Mouse (Mus musculus) limb, embryonic 12.5 days (tissue): Measurements from ENCODE around the gene Cetn3. TPM values are rescaled to one million over a fixed set of nuclear protein-coding genes. Genes with fewer than 3 reads are reported as not detected.

Experiments
- ATAC-seq: fragments of 200-750 bp; cut with Nextera tagmentation; 2 replicates; pipeline ENCODE4 v1.8.0; 2017; ENCODE audit warnings: low read depth, moderate TSS enrichment; ENCODE audit not compliant: insufficient number of reproducible peaks, insufficient read depth, low FRiP score, low TSS enrichment
- H3K27ac ChIP-seq: fragments of 300-500 bp; sonication (generic); 2 replicates; pipeline ENCODE4 v1.5.1; 2016; ENCODE audit warnings: mild to moderate bottlenecking, moderate library complexity
- H3K27me3 ChIP-seq: fragments of 300-500 bp; sonication (generic); 2 replicates; pipeline ENCODE4 v1.6.1; 2016; ENCODE audit warnings: mild to moderate bottlenecking, moderate library complexity
- H3K36me3 ChIP-seq: fragments of 300-500 bp; sonication (generic); 2 replicates; pipeline ENCODE4 v1.6.1; 2016; ENCODE audit warnings: mild to moderate bottlenecking, moderate library complexity
- H3K4me1 ChIP-seq: fragments of 300-500 bp; sonication (generic); replicated peaks from 2 replicates; pipeline ENCODE4 v1.6.1; 2016
- H3K4me2 ChIP-seq: fragments of 300-500 bp; sonication (generic); 2 replicates; pipeline ENCODE4 v1.6.1; 2016; ENCODE audit warnings: mild to moderate bottlenecking, moderate library complexity
- H3K4me3 ChIP-seq: fragments of 300-500 bp; sonication (generic); replicated peaks from 2 replicates; pipeline ENCODE4 v1.5.1; 2016; ENCODE audit warnings: mild to moderate bottlenecking
- H3K9ac ChIP-seq: fragments of 300-500 bp; sonication (generic); replicated peaks from 2 replicates; pipeline ENCODE4 v1.6.1; 2016; ENCODE audit warnings: mild to moderate bottlenecking, moderate library complexity
- H3K9me3 ChIP-seq: fragments of 300-500 bp; sonication (generic); 2 replicates; pipeline ENCODE4 v1.6.1; 2016; ENCODE audit warnings: mild to moderate bottlenecking, moderate library complexity
- WGBS: fragments of 180-500 bp; shearing (Covaris S2); methylation state at CpG from one replicate; pipeline ENCODE4 v1.1.7; 2016; 5-methylcytosine and 5-hydroxymethylcytosine counted together
- polyA plus RNA-seq: library from polyadenylated mRNA; unstranded; fragments of >200 nt; fragmentation: Nextera tagmentation; extraction: Ambion mirVana; gene quantifications from 2 replicates; pipeline ENCODE4 v1.2.1, GENCODE M21; 2016

Gene Cetn3
- polyA plus RNA-seq, 1 experiment from 2014 or later, result 225 TPM

- 87% methylated on average over 7 of the region's 7 CpGs for WGBS
- no peak for ATAC-seq
- H3K27me3 ChIP-seq, result no peaks in the 10 kb centered on the region
Observed at GRCm38 (mm10) chr13:81767038-81767659, 15.7 kb upstream of the Cetn3 start.

GRCm38 (mm10) chr13:81776217-81776616 lies 6.7 kb upstream of the Cetn3 start:
- Histone ChIP-seq H3K4me1 (no peaks in the 10 kb centered on the region), H3K9ac (no peak overlapping the region), H3K4me3 (no peak overlapping the region), H3K36me3 (no peaks in the 10 kb centered on the region), H3K27ac (no peak overlapping the region), H3K9me3 (no peaks in the 10 kb centered on the region), H3K4me2 (no peak overlapping the region), H3K27me3 (no peaks in the 10 kb centered on the region)
- no peak for ATAC-seq
- 87% methylated on average over 3 of the region's 3 CpGs for WGBS

More at GRCm38 (mm10) chr13:81767038-81767659, 15.7 kb upstream of the Cetn3 start:
- Histone ChIP-seq H3K4me2 (no peak overlapping the region), H3K9ac (no peak overlapping the region), H3K4me1 (no peaks in the 10 kb centered on the region; the same call in 1 of the 2 replicates), H3K9me3 (no peaks in the 10 kb centered on the region), H3K36me3 (no peaks in the 10 kb centered on the region), H3K4me3 (no peak overlapping the region), H3K27ac (no peak overlapping the region)

- 30% methylated on average over 9 of the region's 9 CpGs for WGBS
- peak overlapping the region; percentile 98 for H3K27ac ChIP-seq
- ATAC-seq, result no peak
Observed at GRCm38 (mm10) chr13:81782475-81782874, 402 bp upstream of the Cetn3 start.

GRCm38 (mm10) chr13:81783405-81784342 lies 797 bp downstream of the Cetn3 start:
- Histone ChIP-seq H3K9me3 (no peaks in the 10 kb centered on the region), H3K4me3 (peak overlapping the region; percentile 70), H3K4me1 (peaks cover 11% of the 10 kb centered on the region; the same call in 1 of the 2 replicates), H3K4me2 (peak overlapping the region; percentile 64), H3K36me3 (peaks cover 25% of the 10 kb centered on the region), H3K27me3 (no peaks in the 10 kb centered on the region), H3K27ac (peak overlapping the region; percentile 98), H3K9ac (peak overlapping the region; percentile 84)
- under 1% methylated on average over 62 of the region's 62 CpGs for WGBS
- ATAC-seq, result peak; percentile 99

More at GRCm38 (mm10) chr13:81782475-81782874, 402 bp upstream of the Cetn3 start:
- peaks cover 16% of the 10 kb centered on the region for H3K36me3 ChIP-seq
- peak overlapping the region; percentile 64 for H3K4me2 ChIP-seq
- H3K9ac ChIP-seq, result peak overlapping the region; percentile 84
- H3K4me3 ChIP-seq, result peak overlapping the region; percentile 70
- no peaks in the 10 kb centered on the region for H3K27me3 ChIP-seq
- peaks cover 11% of the 10 kb centered on the region; the same call in 1 of the 2 replicates for H3K4me1 ChIP-seq
- no peaks in the 10 kb centered on the region for H3K9me3 ChIP-seq

GRCm38 (mm10) chr13:81785766-81786480 lies 3.0 kb downstream of the Cetn3 start:
- peaks cover 11% of the 10 kb centered on the region; the same call in 1 of the 2 replicates for H3K4me1 ChIP-seq
- no peak overlapping the region for H3K9ac ChIP-seq
- WGBS, result 81% methylated on average over 11 of the region's 11 CpGs
- H3K27ac ChIP-seq, result no peak overlapping the region
- no peaks in the 10 kb centered on the region for H3K27me3 ChIP-seq
- H3K36me3 ChIP-seq, result peaks cover 40% of the 10 kb centered on the region
- H3K4me2 ChIP-seq, result no peak overlapping the region
- H3K9me3 ChIP-seq, result no peaks in the 10 kb centered on the region
- H3K4me3 ChIP-seq, result no peak overlapping the region
- no peak for ATAC-seq

- Histone ChIP-seq H3K36me3 (peaks cover 55% of the 10 kb centered on the region), H3K27ac (no peak overlapping the region), H3K27me3 (no peaks in the 10 kb centered on the region), H3K4me2 (no peak overlapping the region), H3K9me3 (no peaks in the 10 kb centered on the region), H3K4me3 (no peak overlapping the region), H3K9ac (no peak overlapping the region), H3K4me1 (0 out of 2 replicates have a peak, but pooled peaks cover 6% of the 10 kb centered on the region)
- 95% methylated on average over 8 of the region's 8 CpGs for WGBS
- no peak for ATAC-seq
Observed at GRCm38 (mm10) chr13:81790160-81790559, 7.3 kb downstream of the Cetn3 start.

GRCm38 (mm10) chr13:81791861-81792260 lies 9.0 kb downstream of the Cetn3 start:
- ATAC-seq, result no peak
- Histone ChIP-seq H3K36me3 (peaks cover 49% of the 10 kb centered on the region), H3K4me1 (no peaks in the 10 kb centered on the region), H3K9me3 (no peaks in the 10 kb centered on the region), H3K27ac (no peak overlapping the region), H3K27me3 (no peaks in the 10 kb centered on the region), H3K4me3 (no peak overlapping the region), H3K4me2 (no peak overlapping the region), H3K9ac (no peak overlapping the region)
- 76% methylated on average over 8 of the region's 8 CpGs for WGBS

GRCm38 (mm10) chr13:81793850-81794249 lies 11.0 kb downstream of the Cetn3 start:
- Histone ChIP-seq H3K36me3 (peaks cover 34% of the 10 kb centered on the region; the same call in 1 of the 2 replicates), H3K4me2 (no peak overlapping the region), H3K4me1 (no peaks in the 10 kb centered on the region), H3K27me3 (no peaks in the 10 kb centered on the region), H3K9me3 (no peaks in the 10 kb centered on the region), H3K9ac (no peak overlapping the region), H3K4me3 (no peak overlapping the region), H3K27ac (no peak overlapping the region)
- 63% methylated on average over 1 of the region's 1 CpGs for WGBS
- no peak for ATAC-seq

GRCm38 (mm10) chr13:81801121-81801520 lies 18.2 kb downstream of the Cetn3 start:
- Histone ChIP-seq H3K36me3 (no peaks in the 10 kb centered on the region), H3K4me1 (no peaks in the 10 kb centered on the region), H3K27me3 (no peaks in the 10 kb centered on the region), H3K9ac (no peak overlapping the region), H3K4me3 (no peak overlapping the region), H3K9me3 (no peaks in the 10 kb centered on the region), H3K27ac (no peak overlapping the region), H3K4me2 (no peak overlapping the region)
- ATAC-seq, result no peak
- 43% methylated on average over 3 of the region's 3 CpGs for WGBS

GRCm38 (mm10) chr13:81803713-81804112 lies 20.8 kb downstream of the Cetn3 start:
- H3K4me3 ChIP-seq, result no peak overlapping the region
- H3K9ac ChIP-seq, result no peak overlapping the region
- H3K36me3 ChIP-seq, result no peaks in the 10 kb centered on the region
- WGBS, result 84% methylated on average over 4 of the region's 4 CpGs
- no peaks in the 10 kb centered on the region for H3K27me3 ChIP-seq
- no peak overlapping the region for H3K4me2 ChIP-seq
- no peak for ATAC-seq
- no peak overlapping the region for H3K27ac ChIP-seq
- no peaks in the 10 kb centered on the region for H3K4me1 ChIP-seq
- H3K9me3 ChIP-seq, result no peaks in the 10 kb centered on the region

- Histone ChIP-seq H3K4me1 (no peaks in the 10 kb centered on the region), H3K27ac (no peak overlapping the region), H3K9me3 (no peaks in the 10 kb centered on the region), H3K4me3 (no peak overlapping the region), H3K4me2 (no peak overlapping the region), H3K27me3 (no peaks in the 10 kb centered on the region), H3K9ac (no peak overlapping the region), H3K36me3 (no peaks in the 10 kb centered on the region)
- no peak for ATAC-seq
Observed at GRCm38 (mm10) chr13:81822750-81823149, 39.9 kb downstream of the Cetn3 start.
